Mouse (Mus musculus) bone marrow macrophage, adult 2 months (primary cell): ENCODE results near the gene Gm21985. TPM values are rescaled to one million over a fixed set of nuclear protein-coding genes. Genes with fewer than 3 reads are reported as not detected.

Source experiments
- H3K27ac ChIP-seq: 2 replicates; pipeline ENCODE4 v1.5.1; 2012; ENCODE audit warnings: low read depth, low read length; ENCODE audit not compliant: insufficient read depth
- H3K4me1 ChIP-seq: 2 replicates; pipeline ENCODE4 v1.6.1; 2012; ENCODE audit warnings: low read length; ENCODE audit not compliant: control insufficient read depth, insufficient read depth
- H3K4me3 ChIP-seq: 2 replicates; pipeline ENCODE4 v1.5.1; 2012; ENCODE audit warnings: mild to moderate bottlenecking, low read length, moderate library complexity; ENCODE audit not compliant: insufficient read depth
- CTCF ChIP-seq: IDR thresholded peaks from 2 replicates; pipeline ENCODE4 v1.5.1; 2012; ENCODE audit warnings: low read depth, mild to moderate bottlenecking, low read length, moderate library complexity
- POLR2A ChIP-seq: IDR thresholded peaks from 2 replicates; pipeline ENCODE4 v1.6.1; 2012; ENCODE audit warnings: mild to moderate bottlenecking, low read depth, low read length, borderline replicate concordance
- polyA plus RNA-seq: library from polyadenylated mRNA; stranded (reverse); fragments of >200 nt; gene quantifications from 2 replicates; pipeline ENCODE4 v1.2.4, GENCODE M21; 2012; ENCODE audit not compliant: missing spikeins, insufficient read depth, insufficient read length

Gm21985 gene
- not detected in 2 replicates for polyA plus RNA-seq

- Histone ChIP-seq H3K27ac (peak within 1 kb of the TSS; percentile 88), H3K4me1 (peaks cover 17% of the 10 kb centered on the region)
Measured at GRCm38 (mm10) chr2:112266242-112266592, at the start of gene Gm21985. TSS of gene Gm21985 (plus strand) at chr2:112266314.

GRCm38 (mm10) chr2:112217614-112218013, 48.5 kb upstream of the Gm21985 start:
- Histone ChIP-seq H3K4me3 (no peak overlapping the region), H3K27ac (no peak overlapping the region), H3K4me1 (peaks cover 13% of the 10 kb centered on the region)
- TF ChIP-seq CTCF (no peak), POLR2A (no peak)

More at GRCm38 (mm10) chr2:112266242-112266592, at the start of gene Gm21985:
- H3K4me3 ChIP-seq, result peak within 1 kb of the TSS; percentile 80
- TF ChIP-seq CTCF (peak; percentile 8; the same call in 1 of the 2 replicates), POLR2A (no peak)

GRCm38 (mm10) chr2:112220880-112221279, 45.2 kb upstream of the Gm21985 start:
- Histone ChIP-seq H3K4me3 (no peak overlapping the region), H3K4me1 (peaks cover 12% of the 10 kb centered on the region), H3K27ac (no peak overlapping the region)
- TF ChIP-seq POLR2A, result no peak
- TF ChIP-seq CTCF, result no peak

GRCm38 (mm10) chr2:112222607-112223006, 43.5 kb upstream of the Gm21985 start:
- H3K27ac ChIP-seq, result no peak overlapping the region
- no peak overlapping the region for H3K4me3 ChIP-seq
- H3K4me1 ChIP-seq, result peaks cover 11% of the 10 kb centered on the region
- no peak for TF ChIP-seq POLR2A
- no peak for TF ChIP-seq CTCF

- no peak overlapping the region for H3K27ac ChIP-seq
- TF ChIP-seq CTCF, result no peak
- no peak for TF ChIP-seq POLR2A
- no peaks in the 10 kb centered on the region for H3K4me1 ChIP-seq
- H3K4me3 ChIP-seq, result no peak overlapping the region
Measured at GRCm38 (mm10) chr2:112224356-112224755, 41.8 kb upstream of the Gm21985 start.

GRCm38 (mm10) chr2:112232623-112233022, 33.5 kb upstream of the Gm21985 start:
- Histone ChIP-seq H3K27ac (peak overlapping the region; percentile 79), H3K4me1 (peaks cover 20% of the 10 kb centered on the region), H3K4me3 (no peak overlapping the region)
- TF ChIP-seq CTCF, result no peak
- TF ChIP-seq POLR2A, result no peak

- Histone ChIP-seq H3K27ac (no peak overlapping the region), H3K4me3 (no peak overlapping the region), H3K4me1 (peaks cover 24% of the 10 kb centered on the region)
- TF ChIP-seq POLR2A, result no peak
- TF ChIP-seq CTCF, result no peak
Measured at GRCm38 (mm10) chr2:112236620-112237019, 29.5 kb upstream of the Gm21985 start.

GRCm38 (mm10) chr2:112238006-112238405, 28.1 kb upstream of the Gm21985 start:
- H3K4me3 ChIP-seq, result no peak overlapping the region
- TF ChIP-seq POLR2A (no peak), CTCF (no peak)
- no peak overlapping the region for H3K27ac ChIP-seq
- H3K4me1 ChIP-seq, result peaks cover 14% of the 10 kb centered on the region

GRCm38 (mm10) chr2:112239212-112239934, 26.7 kb upstream of the Gm21985 start, which contains the start of gene Lpcat4:
TSS of gene Lpcat4 (plus strand) at chr2:112239468.
- peak within 1 kb of the TSS; percentile 84 for H3K27ac ChIP-seq
- no peak for TF ChIP-seq POLR2A
- peak; percentile 62 for TF ChIP-seq CTCF

GRCm38 (mm10) chr2:112239935-112240721, 26.0 kb upstream of the Gm21985 start:
- Histone ChIP-seq H3K4me3 (peak overlapping the region; percentile 97), H3K4me1 (peaks cover 10% of the 10 kb centered on the region), H3K27ac (no peak overlapping the region)
- TF ChIP-seq POLR2A (no peak), CTCF (no peak)

More at GRCm38 (mm10) chr2:112239212-112239934, 26.7 kb upstream of the Gm21985 start, which contains the start of gene Lpcat4:
- Histone ChIP-seq H3K4me3 (peak within 1 kb of the TSS; percentile 97), H3K4me1 (peaks cover 10% of the 10 kb centered on the region)
